Mouse (Mus musculus): ENCODE results near the gene Lin7a. TPM values are rescaled to one million over a fixed set of nuclear protein-coding genes. Genes with fewer than 3 reads are reported as not detected.

The Lin7a gene
- polyA plus RNA-seq, 1 experiment from 2014 or later, result 26.1 TPM

DNA sequence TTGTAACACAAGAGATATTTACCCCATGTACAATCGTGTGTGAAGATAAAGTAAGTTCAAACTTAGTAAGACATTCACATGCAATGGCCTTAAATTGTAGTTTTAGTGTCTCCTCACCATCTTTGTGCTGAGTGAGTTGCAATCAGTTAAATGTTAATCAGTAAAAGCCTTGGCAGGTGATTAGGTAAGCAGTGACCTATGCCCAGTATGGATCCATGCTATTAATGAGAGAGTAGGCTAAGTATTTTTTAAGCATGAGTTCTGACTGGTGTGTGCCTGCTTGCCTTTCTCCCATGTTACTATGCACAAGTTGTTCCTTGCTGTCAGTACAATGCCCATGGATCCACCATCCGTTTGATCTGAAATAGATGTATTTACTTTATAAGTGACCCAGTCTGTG lies 44.6 kb downstream of the Lin7a start:
- Histone ChIP-seq H3K4me1 (ENCODE audit: control insufficient read depth, insufficient read depth, low read length) (no peaks in the 10 kb centered on the region), H3K9ac (ENCODE audit: low read length) (no peak overlapping the region), H3K4me3 (ENCODE audit: low read depth, low read length) (no peak overlapping the region), H3K27me3 (ENCODE audit: control insufficient read depth, insufficient read depth, low read length) (no peaks in the 10 kb centered on the region), H3K4me2 (ENCODE audit: low read depth) (no peak overlapping the region), H3K27ac (ENCODE audit: low read depth, low read length) (no peak overlapping the region), H3K9me3 (ENCODE audit: control insufficient read depth, low read length) (no peaks in the 10 kb centered on the region), H3K36me3 (ENCODE audit: control insufficient read depth, insufficient read depth, low read length) (no peaks in the 10 kb centered on the region)
- DNase-seq (ENCODE audit: low spot score) (no peak), ATAC-seq (ENCODE audit: insufficient read depth, low FRiP score, low TSS enrichment) (no peak)
- WGBS, result 75% methylated on average over 2 of the region's 2 CpGs

- Histone ChIP-seq H3K9me3 (ENCODE audit: control insufficient read depth, low read length) (no peaks in the 10 kb centered on the region), H3K4me2 (ENCODE audit: low read depth) (no peak overlapping the region), H3K36me3 (ENCODE audit: control insufficient read depth, insufficient read depth, low read length) (no peaks in the 10 kb centered on the region), H3K27ac (ENCODE audit: low read depth, low read length) (no peak overlapping the region), H3K9ac (ENCODE audit: low read length) (no peak overlapping the region), H3K4me1 (ENCODE audit: control insufficient read depth, insufficient read depth, low read length) (no peaks in the 10 kb centered on the region), H3K4me3 (ENCODE audit: low read depth, low read length) (no peak overlapping the region), H3K27me3 (ENCODE audit: control insufficient read depth, insufficient read depth, low read length) (no peaks in the 10 kb centered on the region)
- WGBS, result 73% methylated on average over 2 of the region's 2 CpGs
- DNase-seq (ENCODE audit: low spot score) (no peak), ATAC-seq (ENCODE audit: insufficient read depth, low FRiP score, low TSS enrichment) (no peak)
Measured at GRCm38 (mm10) chr10:107319648-107320047, 48.2 kb downstream of the Lin7a start.

DNA sequence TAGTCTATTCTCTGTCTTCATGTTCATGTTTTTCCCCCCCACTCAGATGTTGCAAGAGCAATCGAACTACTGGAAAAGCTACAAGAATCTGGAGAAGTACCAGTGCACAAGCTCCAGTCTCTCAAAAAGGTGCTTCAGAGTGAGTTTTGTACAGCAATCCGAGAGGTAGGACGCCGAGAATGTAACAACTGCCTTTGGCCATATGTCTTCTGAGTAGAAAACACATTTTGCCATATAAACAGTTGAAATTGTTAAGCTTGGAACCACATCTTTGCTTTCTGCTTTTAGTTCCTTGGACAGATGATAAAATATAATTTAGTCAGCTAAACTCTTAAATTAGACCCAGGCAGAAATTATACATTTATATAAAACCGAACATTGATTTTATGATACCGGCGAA lies 52.4 kb downstream of the Lin7a start:
- Histone ChIP-seq H3K36me3 (ENCODE audit: control insufficient read depth, insufficient read depth, low read length) (no peaks in the 10 kb centered on the region), H3K4me3 (ENCODE audit: low read depth, low read length) (no peak overlapping the region), H3K9me3 (ENCODE audit: control insufficient read depth, low read length) (no peaks in the 10 kb centered on the region), H3K27me3 (ENCODE audit: control insufficient read depth, insufficient read depth, low read length) (no peaks in the 10 kb centered on the region), H3K4me1 (ENCODE audit: control insufficient read depth, insufficient read depth, low read length) (no peaks in the 10 kb centered on the region), H3K4me2 (ENCODE audit: low read depth) (no peak overlapping the region), H3K27ac (ENCODE audit: low read depth, low read length) (no peak overlapping the region), H3K9ac (ENCODE audit: low read length) (no peak overlapping the region)
- WGBS, result 95% methylated on average over 7 of the region's 7 CpGs
- DNase-seq (ENCODE audit: low spot score), result no peak
- ATAC-seq (ENCODE audit: insufficient read depth, low FRiP score, low TSS enrichment), result no peak

DNA sequence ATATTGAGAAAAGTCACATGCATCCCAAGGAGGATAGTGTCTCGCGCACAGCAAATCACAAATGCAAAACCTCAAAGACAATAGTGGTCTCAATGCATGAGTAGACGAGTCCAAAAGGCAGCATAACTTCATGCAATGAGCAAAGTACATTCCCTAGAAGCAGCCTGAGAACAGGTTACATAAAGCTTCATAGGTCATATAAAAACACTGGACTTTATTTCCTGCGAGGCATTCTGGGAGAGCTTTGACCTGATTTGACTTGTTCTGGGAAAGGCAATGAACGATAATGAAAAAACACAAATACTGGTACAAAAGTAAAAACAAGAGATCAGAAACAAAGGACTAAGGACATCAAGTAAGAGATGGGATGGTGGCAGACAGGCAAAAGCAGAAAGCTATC lies 54.1 kb downstream of the Lin7a start:
- Histone ChIP-seq H3K27me3 (ENCODE audit: control insufficient read depth, insufficient read depth, low read length) (no peaks in the 10 kb centered on the region), H3K9ac (ENCODE audit: low read length) (no peak overlapping the region), H3K4me2 (ENCODE audit: low read depth) (no peak overlapping the region), H3K27ac (ENCODE audit: low read depth, low read length) (no peak overlapping the region), H3K4me3 (ENCODE audit: low read depth, low read length) (no peak overlapping the region), H3K9me3 (ENCODE audit: control insufficient read depth, low read length) (no peaks in the 10 kb centered on the region), H3K4me1 (ENCODE audit: control insufficient read depth, insufficient read depth, low read length) (no peaks in the 10 kb centered on the region), H3K36me3 (ENCODE audit: control insufficient read depth, insufficient read depth, low read length) (no peaks in the 10 kb centered on the region)
- no peak for DNase-seq (ENCODE audit: low spot score)
- WGBS, result 92% methylated on average over 5 of the region's 5 CpGs
- ATAC-seq (ENCODE audit: insufficient read depth, low FRiP score, low TSS enrichment), result no peak

- Histone ChIP-seq H3K4me3 (ENCODE audit: low read depth, low read length) (no peak overlapping the region), H3K27me3 (ENCODE audit: control insufficient read depth, insufficient read depth, low read length) (no peaks in the 10 kb centered on the region), H3K4me2 (ENCODE audit: low read depth) (no peak overlapping the region), H3K27ac (ENCODE audit: low read depth, low read length) (no peak overlapping the region), H3K4me1 (ENCODE audit: control insufficient read depth, insufficient read depth, low read length) (no peaks in the 10 kb centered on the region), H3K9me3 (ENCODE audit: control insufficient read depth, low read length) (no peaks in the 10 kb centered on the region), H3K36me3 (ENCODE audit: control insufficient read depth, insufficient read depth, low read length) (no peaks in the 10 kb centered on the region), H3K9ac (ENCODE audit: low read length) (no peak overlapping the region)
- no peak for DNase-seq (ENCODE audit: low spot score)
- WGBS, result 92% methylated on average over 3 of the region's 3 CpGs
- ATAC-seq (ENCODE audit: insufficient read depth, low FRiP score, low TSS enrichment), result no peak
Measured at GRCm38 (mm10) chr10:107339524-107339923, 68.0 kb downstream of the Lin7a start.

GRCm38 (mm10) chr10:107341151-107341550 lies 69.7 kb downstream of the Lin7a start:
- 49% methylated on average over 4 of the region's 4 CpGs for WGBS
- Histone ChIP-seq H3K27ac (ENCODE audit: low read depth, low read length) (no peak overlapping the region), H3K9me3 (ENCODE audit: control insufficient read depth, low read length) (no peaks in the 10 kb centered on the region), H3K4me2 (ENCODE audit: low read depth) (no peak overlapping the region), H3K27me3 (ENCODE audit: control insufficient read depth, insufficient read depth, low read length) (no peaks in the 10 kb centered on the region), H3K4me1 (ENCODE audit: control insufficient read depth, insufficient read depth, low read length) (no peaks in the 10 kb centered on the region), H3K4me3 (ENCODE audit: low read depth, low read length) (no peak overlapping the region), H3K36me3 (ENCODE audit: control insufficient read depth, insufficient read depth, low read length) (no peaks in the 10 kb centered on the region), H3K9ac (ENCODE audit: low read length) (no peak overlapping the region)
- ATAC-seq (ENCODE audit: insufficient read depth, low FRiP score, low TSS enrichment) (peak; percentile 46), DNase-seq (ENCODE audit: low spot score) (peak; percentile 13)

GRCm38 (mm10) chr10:107344200-107344599 lies 72.7 kb downstream of the Lin7a start:
- Histone ChIP-seq H3K4me2 (ENCODE audit: low read depth) (no peak overlapping the region), H3K4me3 (ENCODE audit: low read depth, low read length) (no peak overlapping the region), H3K36me3 (ENCODE audit: control insufficient read depth, insufficient read depth, low read length) (no peaks in the 10 kb centered on the region), H3K9me3 (ENCODE audit: control insufficient read depth, low read length) (no peaks in the 10 kb centered on the region), H3K27ac (ENCODE audit: low read depth, low read length) (no peak overlapping the region), H3K4me1 (ENCODE audit: control insufficient read depth, insufficient read depth, low read length) (no peaks in the 10 kb centered on the region), H3K9ac (ENCODE audit: low read length) (no peak overlapping the region), H3K27me3 (ENCODE audit: control insufficient read depth, insufficient read depth, low read length) (no peaks in the 10 kb centered on the region)
- 48% methylated on average over 3 of the region's 3 CpGs for WGBS
- ATAC-seq (ENCODE audit: insufficient read depth, low FRiP score, low TSS enrichment), result no peak
- no peak for DNase-seq (ENCODE audit: low spot score)

DNA sequence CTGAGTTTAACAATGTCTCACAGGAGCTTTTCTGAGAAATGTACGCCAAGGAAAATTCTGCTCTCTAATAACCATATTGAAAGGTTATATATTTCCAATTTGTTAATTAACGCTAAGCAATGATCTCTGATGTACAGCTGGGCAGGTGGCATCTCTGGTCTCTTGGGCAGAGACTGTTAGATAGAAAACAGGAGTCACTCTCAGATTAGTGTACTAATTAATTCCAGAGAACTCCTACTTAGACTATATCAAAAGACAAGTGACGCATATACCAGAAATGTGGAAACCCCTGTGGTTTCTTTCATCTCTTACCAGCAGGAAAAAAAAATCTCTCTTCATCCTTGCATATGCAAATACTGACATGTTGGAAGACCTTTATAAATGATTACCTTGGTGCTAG lies 76.4 kb downstream of the Lin7a start:
- Histone ChIP-seq H3K27me3 (ENCODE audit: control insufficient read depth, insufficient read depth, low read length) (no peaks in the 10 kb centered on the region), H3K36me3 (ENCODE audit: control insufficient read depth, insufficient read depth, low read length) (no peaks in the 10 kb centered on the region), H3K9me3 (ENCODE audit: control insufficient read depth, low read length) (no peaks in the 10 kb centered on the region), H3K27ac (ENCODE audit: low read depth, low read length) (no peak overlapping the region), H3K9ac (ENCODE audit: low read length) (no peak overlapping the region), H3K4me3 (ENCODE audit: low read depth, low read length) (no peak overlapping the region), H3K4me1 (ENCODE audit: control insufficient read depth, insufficient read depth, low read length) (no peaks in the 10 kb centered on the region), H3K4me2 (ENCODE audit: low read depth) (no peak overlapping the region)
- ATAC-seq (ENCODE audit: insufficient read depth, low FRiP score, low TSS enrichment) (no peak), DNase-seq (ENCODE audit: low spot score) (no peak)
- WGBS, result 74% methylated on average over 3 of the region's 3 CpGs

DNA sequence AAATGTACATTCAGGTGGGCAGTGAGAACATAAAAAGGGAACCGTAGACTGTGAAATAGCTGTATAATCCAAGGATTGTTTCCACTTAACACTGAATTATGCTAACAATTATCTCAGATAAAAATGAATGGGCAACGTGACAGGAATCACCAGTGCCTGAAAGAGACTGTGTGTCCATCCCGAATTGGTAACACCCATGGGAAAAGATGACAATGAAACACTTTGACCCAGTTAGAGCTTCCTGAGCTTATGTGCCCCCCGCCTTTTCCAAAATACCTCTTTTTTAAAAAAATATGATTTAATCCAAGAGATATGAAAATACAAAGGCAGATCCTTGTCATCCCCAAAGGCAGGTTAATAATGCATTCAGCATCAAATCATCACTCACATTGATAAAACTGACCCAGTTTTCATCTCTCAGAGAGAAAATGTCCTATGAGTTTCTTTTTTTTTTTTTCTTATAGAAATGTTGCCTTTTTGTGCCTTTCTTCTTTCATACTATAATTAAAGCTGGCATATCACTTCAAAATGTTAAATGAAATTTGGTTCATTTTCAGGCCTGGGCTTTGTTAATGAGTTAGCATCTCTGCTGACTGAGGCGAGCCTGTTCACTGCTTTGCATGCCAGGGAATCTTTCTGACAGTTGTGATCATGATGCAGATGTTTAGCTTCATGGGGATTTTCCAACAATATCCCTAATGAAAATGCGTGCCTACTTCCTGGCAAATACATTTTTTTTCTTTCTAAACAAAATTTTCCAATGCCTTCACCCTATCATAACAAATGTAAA lies 80.4 kb downstream of the Lin7a start:
- H3K27me3 ChIP-seq (ENCODE audit: control insufficient read depth, insufficient read depth, low read length), result no peaks in the 10 kb centered on the region
- DNase-seq (ENCODE audit: low spot score) (no peak), ATAC-seq (ENCODE audit: insufficient read depth, low FRiP score, low TSS enrichment) (no peak)
- no peak overlapping the region for H3K4me3 ChIP-seq (ENCODE audit: low read depth, low read length)
- H3K27ac ChIP-seq (ENCODE audit: low read depth, low read length), result no peak overlapping the region
- H3K9ac ChIP-seq (ENCODE audit: low read length), result no peak overlapping the region
- H3K4me1 ChIP-seq (ENCODE audit: control insufficient read depth, insufficient read depth, low read length), result no peaks in the 10 kb centered on the region
- H3K4me2 ChIP-seq (ENCODE audit: low read depth), result no peak overlapping the region
- WGBS, result 69% methylated on average over 6 of the region's 6 CpGs
- H3K36me3 ChIP-seq (ENCODE audit: control insufficient read depth, insufficient read depth, low read length), result no peaks in the 10 kb centered on the region
- H3K9me3 ChIP-seq (ENCODE audit: control insufficient read depth, low read length), result no peaks in the 10 kb centered on the region
